Comparison of ENCODE assay signal across 1 mouse cellular context in genomic region chr15:12310676-12311075, GRCm38 (mm10).
TF ChIP-seq lines count a peak whose summit lies in the region.

No protein-coding gene starts in this region.

TF ChIP-seq in MEL, 35 proteins besides CTCF, POLR2A, EP300 and RAD21 (continued from another document):
- TF ChIP-seq POLR2AphosphoS2 (IDR thresholded peaks at IDR 0.05; ENCODE audit: low read length): no peak
- peak; percentile 83 for TF ChIP-seq BHLHE40 (IDR thresholded peaks at IDR 0.05; ENCODE audit: borderline replicate concordance, low read depth, low read length)
- peak; percentile 99 for TF ChIP-seq TBP (IDR thresholded peaks at IDR 0.05; ENCODE audit: low read depth, low read length)
- TF ChIP-seq CHD2 (IDR thresholded peaks at IDR 0.05; ENCODE audit: low read length): peak; percentile 63
- peak; percentile 59; the same call in 1 of the 2 replicates for TF ChIP-seq MYC (IDR thresholded peaks at IDR 0.05; ENCODE audit: low read depth, low read length)
- TF ChIP-seq ZNF384 (IDR thresholded peaks at IDR 0.05; ENCODE audit: low read depth, low read length): peak; percentile 48
- TF ChIP-seq MYB (IDR thresholded peaks at IDR 0.05; ENCODE audit: low read depth, low read length): peak; percentile 72
- TF ChIP-seq MAZ (IDR thresholded peaks at IDR 0.05; ENCODE audit: low read depth, low read length): peak; percentile 69; the same call in 1 of the 2 replicates
- TF ChIP-seq ETS1 (IDR thresholded peaks at IDR 0.05; ENCODE audit: low read depth, low read length): peak; percentile 98
- peak; percentile 65; the same call in 1 of the 2 replicates for TF ChIP-seq JUND (IDR thresholded peaks at IDR 0.05; ENCODE audit: low read depth, low read length)
- TF ChIP-seq UBTF (IDR thresholded peaks at IDR 0.05; ENCODE audit: borderline replicate concordance, insufficient read depth, low read depth, low read length): no peak
- no peak for TF ChIP-seq NRF1 (IDR thresholded peaks at IDR 0.05; ENCODE audit: insufficient read depth, low read depth, low read length, poor library complexity, severe bottlenecking)
- peak; percentile 45; the same call in 1 of the 2 replicates for TF ChIP-seq KAT2A (conservative IDR thresholded peaks at IDR 0.05; ENCODE audit: low read depth, low read length)
- TF ChIP-seq MAFK (IDR thresholded peaks at IDR 0.05; ENCODE audit: borderline replicate concordance, low read depth, low read length): peak; percentile 86
- TF ChIP-seq USF1 (IDR thresholded peaks at IDR 0.05; ENCODE audit: low read depth, low read length): no peak
- TF ChIP-seq ELF1 (IDR thresholded peaks at IDR 0.05; ENCODE audit: low read depth, low read length): peak; percentile 67; the same call in 1 of the 2 replicates
- peak; percentile 98 for TF ChIP-seq MEF2A (IDR thresholded peaks at IDR 0.05; ENCODE audit: extremely low read depth, insufficient replicate concordance, low read depth, low read length, poor library complexity, severe bottlenecking)
- TF ChIP-seq MAX (IDR thresholded peaks at IDR 0.05; ENCODE audit: low read length): no peak; the same call in 1 of the 2 replicates
- TF ChIP-seq SIN3A (IDR thresholded peaks at IDR 0.05; ENCODE audit: low read length): peak; percentile 90
- TF ChIP-seq ZKSCAN1 (IDR thresholded peaks at IDR 0.05; ENCODE audit: low read depth, low read length): no peak
- peak; percentile 93 for TF ChIP-seq TAL1 (IDR thresholded peaks at IDR 0.05; ENCODE audit: low read length)
- TF ChIP-seq HCFC1 (IDR thresholded peaks at IDR 0.05; ENCODE audit: low read depth, low read length): 0 out of 2 replicates have a peak, but pooled peaks have one; percentile 44
- TF ChIP-seq NELFE (IDR thresholded peaks at IDR 0.05; ENCODE audit: low read depth, low read length): peak; percentile 41; the same call in 1 of the 2 replicates
- no peak for TF ChIP-seq ZC3H11A (IDR thresholded peaks at IDR 0.05; ENCODE audit: low read depth, low read length)
- peak; percentile 89 for TF ChIP-seq GATA1 (IDR thresholded peaks at IDR 0.05; ENCODE audit: low read depth, low read length)
